Mouse (Mus musculus) hindbrain, embryonic 16.5 days (tissue): ENCODE measurements at regions not wholly inside any gene's neighbourhood (a gene's known extent, or its start where the extent isn't known, plus 50 kb on each side); places are given as distances from the start of the nearest gene placed in this dataset.
"Not testable (repeated sequence)": the region's sequence is repeated elsewhere in the genome, so short reads cannot be mapped to it uniquely, and the experiment has no call there.

Experiments
- ATAC-seq: fragments of 200-750 bp; cut with Nextera tagmentation; 2 replicates; pipeline ENCODE4 v1.8.0; 2017; ENCODE audit warnings: moderate TSS enrichment, moderate library complexity
- H3K27ac ChIP-seq: fragments of 300-500 bp; sonication (generic); 2 replicates; pipeline ENCODE4 v1.5.1; 2014; ENCODE audit warnings: low read depth, mild to moderate bottlenecking, control low read depth, low read length, moderate library complexity
- H3K27me3 ChIP-seq: fragments of 300-500 bp; sonication (generic); replicated peaks from 2 replicates; pipeline ENCODE4 v1.6.1; 2014; ENCODE audit warnings: low read length; ENCODE audit not compliant: control insufficient read depth, insufficient read depth
- H3K36me3 ChIP-seq: fragments of 300-500 bp; sonication (generic); 2 replicates; pipeline ENCODE4 v1.6.1; 2014; ENCODE audit warnings: mild to moderate bottlenecking, low read length, moderate library complexity, mixed read lengths; ENCODE audit not compliant: control insufficient read depth, insufficient read depth
- H3K4me1 ChIP-seq: fragments of 300-500 bp; sonication (generic); 2 replicates; pipeline ENCODE4 v1.6.1; 2014; ENCODE audit warnings: low read depth, low read length; ENCODE audit not compliant: control insufficient read depth, insufficient read depth
- H3K4me2 ChIP-seq: fragments of 300-500 bp; sonication (generic); 2 replicates; pipeline ENCODE4 v1.6.1; 2014; ENCODE audit warnings: mild to moderate bottlenecking, low read length, control low read depth, moderate library complexity
- H3K4me3 ChIP-seq: fragments of 300-500 bp; sonication (generic); 2 replicates; pipeline ENCODE4 v1.5.1; 2014; ENCODE audit warnings: mild to moderate bottlenecking, low read length, control low read depth, moderate library complexity
- H3K9ac ChIP-seq: fragments of 300-500 bp; sonication (generic); 2 replicates; pipeline ENCODE4 v1.6.1; 2014; ENCODE audit warnings: low read depth, mild to moderate bottlenecking, control low read depth, low read length, moderate library complexity
- H3K9me3 ChIP-seq: fragments of 300-500 bp; sonication (generic); 2 replicates; pipeline ENCODE4 v1.6.1; 2014; ENCODE audit warnings: mild to moderate bottlenecking, low read length, moderate library complexity; ENCODE audit not compliant: control insufficient read depth
- WGBS: fragments of 180-500 bp; shearing (Covaris S2); extraction: QIAGEN DNeasy Blood & Tissue Kit; methylation state at CpG from one replicate; pipeline ENCODE4 v1.1.7; 2014; 5-methylcytosine and 5-hydroxymethylcytosine counted together

- Histone ChIP-seq H3K4me1 (no peaks in the 10 kb centered on the region; the same call in 1 of the 2 replicates), H3K9ac (no peak overlapping the region), H3K27ac (no peak overlapping the region), H3K4me3 (no peak overlapping the region), H3K4me2 (no peak overlapping the region), H3K36me3 (no peaks in the 10 kb centered on the region), H3K9me3 (no peaks in the 10 kb centered on the region), H3K27me3 (no peaks in the 10 kb centered on the region)
- WGBS, result 57% methylated on average over 1 of the region's 1 CpGs
- ATAC-seq, result no peak
Measured at GRCm38 (mm10) chr12:5918030-5918429, 542.5 kb upstream of the Klhl29 start.

GRCm38 (mm10) chr12:5906251-5906650 is 530.8 kb upstream of the Klhl29 start:
- no peak overlapping the region for H3K9ac ChIP-seq
- H3K4me2 ChIP-seq, result no peak overlapping the region
- no peaks in the 10 kb centered on the region for H3K9me3 ChIP-seq
- H3K4me1 ChIP-seq, result no peaks in the 10 kb centered on the region
- H3K27me3 ChIP-seq, result no peaks in the 10 kb centered on the region
- no peak overlapping the region for H3K4me3 ChIP-seq
- 40% methylated on average over 2 of the region's 2 CpGs for WGBS
- no peak overlapping the region for H3K27ac ChIP-seq
- ATAC-seq, result no peak
- H3K36me3 ChIP-seq, result no peaks in the 10 kb centered on the region

- H3K4me3 ChIP-seq, H3K9me3 ChIP-seq, ATAC-seq, H3K27me3 ChIP-seq, H3K4me1 ChIP-seq, H3K9ac ChIP-seq, H3K4me2 ChIP-seq, H3K27ac ChIP-seq, H3K36me3 ChIP-seq: not testable (repeated sequence)
- 58% methylated on average over 2 of the region's 3 CpGs for WGBS
Measured at GRCm38 (mm10) chr12:5891786-5892185, 516.3 kb upstream of the Klhl29 start.

- no peak overlapping the region for H3K4me3 ChIP-seq
- no peak for ATAC-seq
- no peaks in the 10 kb centered on the region for H3K36me3 ChIP-seq
- H3K9me3 ChIP-seq, result no peaks in the 10 kb centered on the region
- H3K4me1 ChIP-seq, result no peaks in the 10 kb centered on the region
- no peaks in the 10 kb centered on the region for H3K27me3 ChIP-seq
- H3K9ac ChIP-seq, result no peak overlapping the region
- no peak overlapping the region for H3K27ac ChIP-seq
- H3K4me2 ChIP-seq, result no peak overlapping the region
Measured at GRCm38 (mm10) chr12:5866701-5867100, 491.2 kb upstream of the Klhl29 start.

GRCm38 (mm10) chr12:5859795-5860194 is 484.3 kb upstream of the Klhl29 start:
- H3K27me3 ChIP-seq, result no peaks in the 10 kb centered on the region
- no peak overlapping the region for H3K4me3 ChIP-seq
- no peak overlapping the region for H3K4me2 ChIP-seq
- no peaks in the 10 kb centered on the region for H3K4me1 ChIP-seq
- no peak for ATAC-seq
- no peaks in the 10 kb centered on the region for H3K9me3 ChIP-seq
- H3K9ac ChIP-seq, result no peak overlapping the region
- 80% methylated on average over 2 of the region's 2 CpGs for WGBS
- H3K27ac ChIP-seq, result no peak overlapping the region
- no peaks in the 10 kb centered on the region for H3K36me3 ChIP-seq

GRCm38 (mm10) chr12:5856421-5856820 is 480.9 kb upstream of the Klhl29 start:
- H3K4me3 ChIP-seq, result no peak overlapping the region
- H3K9me3 ChIP-seq, result no peaks in the 10 kb centered on the region
- WGBS, result 49% methylated on average over 3 of the region's 3 CpGs
- no peaks in the 10 kb centered on the region for H3K27me3 ChIP-seq
- no peak overlapping the region for H3K27ac ChIP-seq
- H3K36me3 ChIP-seq, result no peaks in the 10 kb centered on the region
- ATAC-seq, result 0 out of 2 replicates have a peak, but pooled peaks have one; percentile 42
- no peak overlapping the region for H3K4me2 ChIP-seq
- no peaks in the 10 kb centered on the region for H3K4me1 ChIP-seq
- no peak overlapping the region for H3K9ac ChIP-seq

- H3K36me3 ChIP-seq, result no peaks in the 10 kb centered on the region
- no peak overlapping the region for H3K27ac ChIP-seq
- H3K9ac ChIP-seq, result no peak overlapping the region
- 89% methylated on average over 2 of the region's 2 CpGs for WGBS
- H3K9me3 ChIP-seq, result no peaks in the 10 kb centered on the region
- no peaks in the 10 kb centered on the region for H3K27me3 ChIP-seq
- H3K4me1 ChIP-seq, result peaks cover 2% of the 10 kb centered on the region; the same call in 1 of the 2 replicates
- ATAC-seq, result no peak
- H3K4me2 ChIP-seq, result no peak overlapping the region
- H3K4me3 ChIP-seq, result no peak overlapping the region
Measured at GRCm38 (mm10) chr12:5810427-5810826, 434.9 kb upstream of the Klhl29 start.

- 88% methylated on average over 4 of the region's 4 CpGs for WGBS
- H3K4me2 ChIP-seq, result no peak overlapping the region
- no peak overlapping the region for H3K9ac ChIP-seq
- H3K4me1 ChIP-seq, result peaks cover 2% of the 10 kb centered on the region; the same call in 1 of the 2 replicates
- no peak overlapping the region for H3K4me3 ChIP-seq
- H3K27ac ChIP-seq, result no peak overlapping the region
- H3K9me3 ChIP-seq, result no peaks in the 10 kb centered on the region
- no peak for ATAC-seq
- no peaks in the 10 kb centered on the region for H3K27me3 ChIP-seq
- no peaks in the 10 kb centered on the region for H3K36me3 ChIP-seq
Measured at GRCm38 (mm10) chr12:5810009-5810408, 434.5 kb upstream of the Klhl29 start.

- H3K9me3 ChIP-seq, result no peaks in the 10 kb centered on the region
- no peak overlapping the region for H3K27ac ChIP-seq
- 35% methylated on average over 18 of the region's 18 CpGs for WGBS
- no peak overlapping the region for H3K4me2 ChIP-seq
- no peak overlapping the region for H3K4me3 ChIP-seq
- H3K4me1 ChIP-seq, result peaks cover 2% of the 10 kb centered on the region; the same call in 1 of the 2 replicates
- H3K36me3 ChIP-seq, result no peaks in the 10 kb centered on the region
- no peaks in the 10 kb centered on the region for H3K27me3 ChIP-seq
- ATAC-seq, result no peak
- no peak overlapping the region for H3K9ac ChIP-seq
Measured at GRCm38 (mm10) chr12:5807996-5808886, 432.8 kb upstream of the Klhl29 start.
